Mouse (Mus musculus) embryonic fibroblast, embryonic 13.5 days (primary cell): ENCODE data around the gene Acot3.

Experiments used
- CTCF ChIP-seq: IDR thresholded peaks from 2 replicates; pipeline ENCODE4 v1.5.1; 2011; ENCODE audit warnings: mild to moderate bottlenecking, control low read depth, low read length, moderate library complexity, borderline replicate concordance; ENCODE audit not compliant: insufficient read depth
- POLR2A ChIP-seq: IDR thresholded peaks from 2 replicates; pipeline ENCODE4 v1.6.1; 2011; ENCODE audit warnings: low read depth, mild to moderate bottlenecking, control low read depth, low read length, moderate library complexity

DNA sequence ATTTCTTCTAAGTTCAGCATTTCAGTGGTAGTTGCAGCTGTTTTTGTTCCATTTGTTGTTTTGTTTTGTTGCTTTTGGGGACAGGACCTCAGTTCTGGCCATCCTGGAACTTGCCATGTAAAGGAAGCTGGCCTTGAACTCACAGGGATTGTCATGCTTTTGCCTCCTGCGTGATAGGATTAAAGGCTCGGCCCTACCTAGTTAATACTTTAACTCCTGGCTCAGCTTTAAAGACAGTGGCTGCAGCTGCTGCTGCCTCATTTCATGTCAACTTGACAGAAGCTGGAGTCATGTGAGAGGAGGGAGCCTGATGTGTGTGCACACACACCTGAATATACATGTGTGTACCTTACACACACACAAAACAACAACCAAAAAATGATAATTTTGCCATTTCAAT lies 7.9 kb upstream of the Acot3 start:
- TF ChIP-seq POLR2A = no peak
- TF ChIP-seq CTCF = no peak
